Mouse (Mus musculus): ENCODE measurements around the gene Tenm2.

GRCm38 (mm10) chr11:37150011-37150410 is 85.8 kb downstream of the Tenm2 start:
- TF ChIP-seq MAX (IDR thresholded peaks at IDR 0.05; ENCODE audit: low read length) (no peak), CTCF (conservative IDR thresholded peaks at IDR 0.05 in 1 of 2, IDR thresholded peaks at IDR 0.05 in 1 of 2; ENCODE audit: low read depth in 2 of 2, low read length in 2 of 2) (no peak), USF1 (IDR thresholded peaks at IDR 0.05; ENCODE audit: low read depth, low read length) (no peak), JUN (IDR thresholded peaks at IDR 0.05; ENCODE audit: insufficient read depth, low read depth, low read length) (no peak), E2F4 (IDR thresholded peaks at IDR 0.05; ENCODE audit: insufficient replicate concordance, low read depth, low read length) (no peak), POLR2A (IDR thresholded peaks at IDR 0.05; ENCODE audit: low read depth, low read length) (no peak), SIN3A (IDR thresholded peaks at IDR 0.05; ENCODE audit: low read length) (no peak), HCFC1 (IDR thresholded peaks at IDR 0.05; ENCODE audit: low read depth, low read length) (no peak), RCOR1 (conservative IDR thresholded peaks at IDR 0.05; ENCODE audit: low read depth, low read length) (no peak), TBP (conservative IDR thresholded peaks at IDR 0.05; ENCODE audit: low read depth, low read length) (no peak), MYC (IDR thresholded peaks at IDR 0.05; ENCODE audit: low read depth, low read length) (no peak)
